Mouse (Mus musculus): ENCODE measurements around the gene Gm29644.
"Not testable (repeated sequence)": the region's sequence is repeated elsewhere in the genome, so short reads cannot be mapped to it uniquely, and the experiment has no call there.

Gm29644 gene

GRCm38 (mm10) chrY:70303187-70303586 is at the start of gene Gm29644, which contains the start of gene Gm29423:
TSS of gene Gm29644 (minus strand) at chrY:70303343.
TSS of gene Gm29423 (minus strand) at chrY:70303287.
- DNase-seq (ENCODE audit: extremely low read depth, low read depth, low spot score), result not testable (repeated sequence)

GRCm38 (mm10) chrY:70273542-70273941 is 29.6 kb downstream of the Gm29644 start, which contains the start of gene Gm21118:
TSS of gene Gm21118 (minus strand) at chrY:70273642.
- not testable (repeated sequence) for DNase-seq (ENCODE audit: extremely low read depth, low read depth, low spot score)
